Mouse (Mus musculus): ENCODE results near the gene Ergic1.

Gene Ergic1

DNA sequence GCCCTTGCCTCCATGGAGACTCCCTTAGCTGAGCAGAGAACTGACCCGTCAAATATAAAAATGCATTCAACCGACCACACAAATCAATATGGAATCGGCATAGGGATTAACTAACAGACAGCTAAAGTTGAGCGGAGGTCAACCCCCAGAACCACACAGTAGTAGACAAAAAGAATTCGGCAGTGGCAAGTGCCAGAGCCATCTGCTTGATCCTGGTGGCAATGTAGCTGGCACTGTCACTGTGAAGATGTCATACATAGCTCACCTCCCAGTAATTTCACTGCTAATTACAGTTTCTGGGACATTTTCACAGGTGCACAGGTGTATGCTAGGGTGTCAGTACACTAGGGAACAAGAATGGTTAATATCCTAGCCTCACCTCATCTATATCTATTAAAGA lies 21.2 kb upstream of the Ergic1 start:
- no peak for DNase-seq

DNA sequence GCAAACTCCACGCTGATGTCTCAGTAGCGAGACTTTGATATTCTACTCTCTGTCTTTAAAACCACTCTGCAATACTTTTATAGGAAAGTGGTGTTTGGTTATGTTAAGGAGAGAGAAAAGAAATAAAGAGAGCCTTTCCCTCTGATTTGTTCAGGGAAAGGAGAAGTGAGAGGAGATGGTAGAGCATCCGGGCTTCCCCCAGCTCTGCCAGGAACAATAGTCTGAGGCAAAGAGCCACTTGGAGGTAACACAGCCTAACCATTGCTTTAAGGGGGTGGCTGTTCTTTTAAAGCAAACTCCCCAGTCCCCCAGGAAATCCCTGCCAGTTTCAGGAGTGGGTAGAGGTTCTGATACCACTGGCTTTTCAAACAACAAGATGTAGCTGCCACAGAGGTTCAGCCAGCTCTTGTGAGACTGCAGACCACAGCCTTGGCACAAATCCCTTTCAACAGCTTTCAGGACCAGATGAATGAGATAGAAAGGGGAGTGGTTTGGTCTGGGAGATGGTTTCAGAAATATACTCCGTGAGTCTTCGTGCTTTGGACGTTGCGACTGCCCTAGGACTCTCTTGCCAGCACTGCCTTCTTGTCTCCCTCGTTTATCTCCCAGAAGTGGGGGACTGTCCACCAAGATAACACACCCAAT lies 16.8 kb upstream of the Ergic1 start:
- no peak for DNase-seq

DNA sequence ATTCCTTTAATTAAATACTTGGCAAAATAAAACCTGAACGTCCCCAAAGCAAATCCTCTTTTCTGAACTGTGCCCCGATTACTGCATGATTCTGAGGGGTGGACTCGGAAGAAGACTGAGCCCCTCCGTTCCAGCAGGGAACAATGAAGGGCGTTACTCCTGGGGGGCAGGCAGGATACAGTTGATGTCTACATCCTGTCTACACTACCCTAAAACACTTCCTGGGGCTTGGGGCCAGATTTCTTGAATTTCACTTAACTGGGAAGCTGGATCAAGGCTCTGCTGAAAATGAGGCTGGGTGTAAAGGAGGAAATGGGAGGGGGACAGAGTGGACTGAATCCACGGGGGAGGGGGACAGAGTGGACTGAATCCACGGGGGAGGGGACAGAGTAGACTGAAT lies 13.5 kb upstream of the Ergic1 start:
- no peak for DNase-seq

GRCm38 (mm10) chr17:26548566-26548965 lies 12.7 kb upstream of the Ergic1 start:
- DNase-seq: no peak

- DNase-seq: no peak
Observed at GRCm38 (mm10) chr17:26549148-26549809, 12.0 kb upstream of the Ergic1 start.

DNA sequence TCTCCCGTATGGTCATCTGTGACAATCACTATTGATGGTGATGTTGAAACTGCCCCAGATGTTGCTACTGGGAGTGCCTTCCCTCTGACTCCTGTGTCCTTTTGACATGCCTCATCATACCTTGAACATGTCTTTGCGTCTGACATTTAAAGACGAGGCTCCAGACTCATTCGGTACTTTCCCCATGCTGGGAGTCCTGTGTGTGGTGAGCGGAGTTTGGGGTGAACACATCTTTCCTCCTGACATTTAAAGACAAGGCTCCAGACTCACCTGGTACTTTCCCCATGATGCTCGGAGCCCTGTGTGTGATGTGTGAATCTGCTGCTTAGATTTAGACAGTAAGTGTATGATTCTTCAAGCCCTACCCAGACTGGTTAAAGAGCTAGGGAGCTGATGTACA lies 10.2 kb upstream of the Ergic1 start:
- DNase-seq: no peak

DNA sequence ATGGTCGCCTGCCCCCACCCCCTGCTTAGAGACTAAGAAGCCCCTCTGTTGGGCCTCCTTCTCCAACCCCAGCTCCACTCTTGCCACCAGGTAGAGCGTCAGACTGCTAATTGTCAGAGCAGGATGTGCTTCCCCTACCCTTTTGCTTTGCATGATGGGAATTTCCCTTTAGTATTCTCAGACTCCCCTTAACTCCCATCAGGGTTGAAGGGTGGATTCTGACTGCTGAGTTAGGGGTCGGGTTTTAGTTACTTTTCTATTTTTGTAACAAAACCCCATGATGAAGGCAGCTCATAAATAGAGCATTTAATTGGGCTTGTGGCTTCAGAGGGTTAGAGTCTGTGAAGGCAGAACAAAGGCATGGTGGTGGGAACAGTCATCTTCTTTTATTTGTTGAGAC lies 8.3 kb upstream of the Ergic1 start:
- DNase-seq: no peak

GRCm38 (mm10) chr17:26560526-26561289 lies 581 bp upstream of the Ergic1 start:
- peak in 1 of 2 experiments; percentile 16 for DNase-seq

DNA sequence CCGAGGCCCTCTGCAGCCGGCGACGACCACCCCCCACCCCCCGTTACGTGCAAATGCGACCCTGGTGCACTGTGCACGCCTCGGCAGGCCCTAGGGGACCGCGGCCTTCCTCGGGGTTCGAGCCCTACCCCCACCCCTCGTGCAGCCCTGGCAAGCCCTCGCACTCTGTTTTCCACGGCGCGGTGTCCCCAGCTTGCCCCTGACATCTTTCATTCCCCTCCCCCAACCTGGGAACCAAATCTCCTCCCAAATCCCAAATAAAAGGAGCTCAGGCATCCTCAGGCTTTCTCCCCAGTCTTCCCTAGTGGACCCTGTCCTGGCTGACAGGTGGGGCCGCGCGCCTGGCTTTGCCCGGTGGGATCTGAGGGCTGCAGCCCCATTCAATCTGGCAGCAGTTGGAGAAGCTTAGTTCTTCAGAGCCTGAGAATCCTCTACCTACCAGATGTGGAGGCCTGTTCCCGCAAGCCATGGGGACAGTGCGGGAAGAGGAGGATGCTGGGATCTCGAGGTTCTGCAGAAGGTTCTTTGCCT lies 427 bp downstream of the Ergic1 start, which contains the start of gene Dusp1:
Gene Dusp1 (minus strand): TSS at position 478 of the 531 bp plus-strand sequence.
- DNase-seq: no peak

GRCm38 (mm10) chr17:26562292-26562691 lies 1.0 kb downstream of the Ergic1 start:
- no peak for DNase-seq

DNA sequence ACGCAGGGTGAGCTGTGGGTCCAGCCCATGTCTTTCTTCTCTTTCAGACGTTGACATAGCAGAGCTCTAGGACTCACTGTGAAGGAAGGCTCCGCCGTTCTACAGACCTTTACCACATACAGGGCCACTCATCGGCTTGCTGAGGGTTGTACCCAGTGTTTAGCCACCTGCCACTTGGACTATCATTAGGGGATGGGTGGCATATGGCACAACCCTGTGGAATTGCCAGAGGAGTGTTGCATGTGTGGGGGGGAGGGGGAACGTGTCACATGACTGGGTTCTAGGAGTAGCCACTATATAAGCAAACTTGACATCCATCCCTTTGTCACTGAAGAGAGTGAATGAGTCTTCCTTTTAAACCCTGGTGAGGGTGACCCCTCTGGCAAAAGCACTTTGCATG lies 2.2 kb downstream of the Ergic1 start:
- DNase-seq: no peak

- DNase-seq: no peak
Observed at GRCm38 (mm10) chr17:26564439-26564838, 3.1 kb downstream of the Ergic1 start.

DNA sequence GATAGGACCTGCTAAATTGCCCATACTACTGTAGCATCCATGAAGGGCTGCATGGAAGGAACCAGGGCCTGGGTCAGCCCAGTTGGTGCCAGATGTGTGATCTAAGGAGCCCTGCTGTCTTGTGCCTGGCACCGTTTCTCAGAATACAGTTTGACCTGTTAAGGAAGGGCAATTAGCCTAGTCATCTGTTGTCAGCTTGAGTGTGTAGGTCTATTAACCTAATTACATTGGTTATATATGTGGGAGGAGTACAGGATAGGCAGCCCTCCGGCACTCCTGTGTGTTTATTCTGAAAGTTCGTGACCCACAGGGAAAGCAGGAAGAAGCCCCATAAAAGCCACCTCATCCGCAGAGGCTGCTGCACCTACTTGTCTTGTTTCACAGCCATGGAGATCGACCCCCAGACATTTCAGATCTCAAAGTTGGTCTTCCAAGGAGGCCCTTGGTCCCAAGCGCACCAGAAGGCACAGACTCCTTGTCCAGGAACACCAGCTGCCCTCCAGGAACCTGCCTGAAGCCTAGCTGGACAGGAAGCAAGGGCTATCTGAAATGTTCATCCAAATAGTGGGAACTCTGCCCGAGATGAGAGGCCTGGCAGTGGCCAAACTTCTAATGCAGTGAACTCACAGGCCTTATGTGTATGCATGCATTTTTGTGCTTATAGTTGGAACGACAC lies 6.0 kb downstream of the Ergic1 start:
- DNase-seq: no peak

GRCm38 (mm10) chr17:26567818-26568173 lies 6.5 kb downstream of the Ergic1 start:
- no peak for DNase-seq

GRCm38 (mm10) chr17:26569594-26570350 lies 8.5 kb downstream of the Ergic1 start:
- no peak for DNase-seq

DNA sequence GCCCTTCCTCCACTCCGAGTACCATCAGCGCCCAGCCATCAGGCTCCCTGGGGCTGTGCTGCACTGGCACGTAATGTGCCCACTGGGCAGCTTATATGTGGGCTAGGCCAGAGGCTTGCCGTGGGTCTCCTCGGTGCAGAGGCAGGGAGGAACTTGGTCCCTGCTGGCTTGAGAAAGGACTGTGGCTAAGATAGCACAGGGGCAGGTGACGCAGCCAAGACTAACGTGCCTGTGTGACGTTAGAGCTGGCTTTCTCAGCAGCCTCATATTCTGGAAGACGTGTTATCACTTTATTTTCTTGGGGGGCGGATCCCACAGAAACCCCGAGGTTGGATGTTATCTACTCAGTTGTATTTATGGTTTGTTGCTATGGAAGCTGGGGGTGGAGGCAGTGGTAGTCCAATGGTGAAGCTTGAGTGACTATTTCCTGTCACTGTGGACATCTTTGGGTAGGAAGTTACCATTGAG lies 9.4 kb downstream of the Ergic1 start:
- no peak for DNase-seq

DNA sequence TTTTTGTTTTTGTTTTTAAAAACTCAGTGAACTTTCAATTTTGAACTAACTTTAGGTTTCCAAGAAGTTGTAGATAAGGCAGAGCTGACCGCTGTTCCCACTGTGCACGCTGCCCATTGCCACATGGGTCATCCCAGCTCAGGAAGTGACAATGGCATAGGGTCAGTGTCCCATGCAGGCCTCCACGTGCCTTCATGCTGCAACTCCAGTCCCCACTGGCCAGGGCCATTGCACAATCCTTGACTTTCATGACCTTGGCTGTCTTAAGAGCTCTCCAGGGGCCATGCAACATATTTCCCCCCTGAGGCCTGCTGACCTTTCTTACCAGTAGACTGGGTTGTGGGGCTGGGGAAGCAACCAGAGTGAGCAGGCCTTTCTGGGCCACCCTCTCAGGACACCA lies 10.1 kb downstream of the Ergic1 start:
- no peak for DNase-seq

DNA sequence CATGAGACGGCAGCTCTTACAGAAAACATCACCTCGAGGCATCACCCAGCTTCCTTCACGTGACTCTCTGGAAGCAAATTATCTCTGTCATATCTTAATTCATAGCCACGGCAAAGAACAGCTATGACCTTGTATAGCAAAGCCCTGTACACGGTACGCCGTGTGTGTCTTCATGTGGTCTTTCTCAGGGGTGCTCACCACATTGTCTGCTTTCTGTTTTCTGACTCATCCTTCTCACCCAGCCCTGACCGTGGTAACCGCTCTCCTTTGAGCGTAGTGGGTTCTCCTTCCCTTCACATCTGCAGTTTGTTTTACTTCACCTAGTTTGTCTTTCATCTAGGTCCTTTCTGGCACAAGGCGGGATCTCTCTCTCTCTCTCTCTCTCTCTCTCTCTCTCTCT lies 11.0 kb downstream of the Ergic1 start:
- DNase-seq: peak in 1 of 2 experiments; percentile 41

DNA sequence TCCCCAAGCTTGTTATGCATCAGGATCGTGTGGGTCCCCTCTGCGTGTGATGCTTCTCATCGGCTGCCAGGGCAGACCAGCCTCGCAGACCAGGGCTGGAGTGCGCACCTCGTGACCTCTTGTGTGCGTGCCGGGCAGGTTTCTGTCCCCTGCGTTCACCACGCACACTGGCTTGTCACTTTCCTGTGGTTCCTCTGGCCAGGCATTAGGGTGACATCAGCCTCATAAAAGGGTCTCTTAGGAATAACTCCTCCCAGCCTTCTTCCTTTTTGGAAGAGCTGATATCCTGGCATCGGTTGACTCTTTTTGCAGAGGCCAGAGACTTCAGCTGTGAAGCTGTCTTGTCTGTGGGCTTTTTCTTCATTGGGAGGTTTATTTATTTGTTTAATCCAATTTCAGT lies 12.8 kb downstream of the Ergic1 start:
- DNase-seq: no peak

DNA sequence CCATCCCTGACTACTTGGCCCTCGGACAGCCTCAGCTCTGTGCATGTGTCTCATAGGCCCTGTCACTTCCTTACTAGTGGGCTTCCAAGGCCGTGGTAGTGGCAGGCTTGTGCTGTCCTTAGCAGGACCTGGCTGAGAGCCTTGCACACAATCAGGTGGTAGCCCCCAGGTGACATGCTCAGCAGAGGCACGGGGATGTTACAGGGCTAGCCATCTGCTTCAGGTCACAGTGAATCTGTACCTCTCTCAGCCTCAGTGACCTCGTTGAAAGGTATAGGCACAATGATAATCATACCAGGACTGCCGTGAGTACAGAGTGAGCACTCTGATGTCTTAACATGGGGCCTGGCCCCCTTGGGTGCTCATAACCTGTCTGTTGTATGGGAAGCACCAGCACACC lies 13.4 kb downstream of the Ergic1 start:
- no peak for DNase-seq

DNA sequence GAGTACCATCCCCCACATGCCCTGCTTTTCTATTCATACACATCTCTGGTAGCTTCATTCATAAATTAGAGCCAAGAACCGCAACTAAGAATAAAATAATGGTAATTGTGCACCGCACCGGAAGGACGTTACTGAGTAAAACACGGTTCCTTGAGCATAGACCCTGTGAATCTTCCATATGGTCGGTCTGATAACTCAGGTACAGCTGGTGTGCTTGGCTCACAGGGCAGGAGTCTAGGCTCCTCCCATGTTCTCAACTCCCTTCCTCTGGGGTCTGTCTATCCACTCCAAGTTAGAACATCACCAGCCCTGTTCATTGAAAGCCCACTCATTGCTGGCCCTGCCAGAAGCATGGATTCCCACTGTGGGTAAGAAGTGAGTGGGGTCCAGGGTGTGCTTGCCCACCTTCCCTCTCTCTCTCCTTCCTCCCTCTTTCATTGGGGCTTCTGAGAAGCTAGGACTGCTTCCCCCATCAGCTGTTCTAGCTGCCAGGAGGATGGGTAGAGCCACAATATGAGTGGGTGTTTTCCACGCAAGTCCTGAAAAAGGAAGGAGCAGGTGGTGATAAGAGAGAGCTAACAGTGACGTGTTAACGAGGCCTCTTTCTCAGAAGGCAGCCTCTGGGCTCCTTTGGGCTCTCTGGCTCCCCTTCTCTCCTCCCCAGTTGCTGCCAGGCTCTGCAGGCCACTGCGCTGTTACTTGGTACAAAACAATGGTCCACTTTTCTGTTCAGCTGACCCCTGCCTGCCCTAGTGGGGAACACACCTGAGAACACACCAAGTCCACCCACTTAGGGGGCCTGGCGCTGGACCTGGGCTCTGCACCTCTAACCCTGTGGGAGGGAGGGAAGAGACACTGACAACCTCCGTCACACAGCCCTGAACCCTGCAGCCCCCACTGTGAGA lies 14.7 kb downstream of the Ergic1 start:
- no peak for DNase-seq

All from thymus, postnatal 36 days (tissue).